Mouse (Mus musculus): ENCODE data around the gene Cyp2j9. TPM values are rescaled to one million over a fixed set of nuclear protein-coding genes. Genes with fewer than 3 reads are reported as not detected.
"Not testable (repeated sequence)": the region's sequence is repeated elsewhere in the genome, so short reads cannot be mapped to it uniquely, and the experiment has no call there.

Gene Cyp2j9
- polyA plus RNA-seq (2012; rRNA removed), result 1.8 and 2.5 TPM in 2 replicates

- WGBS, result 2% methylated on average over 18 of the region's 18 CpGs
- peak; percentile 70 for DNase-seq (ENCODE audit: low read depth, low spot score)
These were observed at the start of gene Cyp2j9 for GRCm38 (mm10) chr4:96590911-96591790. Gene Cyp2j9, minus strand, starts transcription at chr4:96591578.

DNA sequence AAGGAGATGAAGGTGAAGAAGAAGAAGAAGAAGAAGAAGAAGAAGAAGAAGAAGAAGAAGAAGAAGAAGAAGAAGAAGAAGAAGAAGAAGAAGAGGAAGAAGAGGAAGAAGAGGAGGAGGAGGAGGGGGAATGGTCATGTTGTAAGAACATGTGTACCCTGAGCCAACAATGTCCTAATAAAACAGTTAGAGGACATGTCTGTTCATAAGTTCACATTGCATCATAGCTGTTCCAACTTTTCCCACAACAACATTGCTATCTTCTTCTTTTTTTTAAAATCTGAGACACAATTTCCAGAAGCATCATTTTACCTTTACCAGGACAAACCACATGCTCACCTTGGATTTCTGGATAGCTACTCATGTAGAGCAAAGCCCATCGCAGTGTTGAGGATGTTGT is 44.1 kb upstream of the Cyp2j9 start:
- no peak for DNase-seq (ENCODE audit: low read depth, low spot score)
- WGBS, result 82% methylated on average over 1 of the region's 1 CpGs

DNA sequence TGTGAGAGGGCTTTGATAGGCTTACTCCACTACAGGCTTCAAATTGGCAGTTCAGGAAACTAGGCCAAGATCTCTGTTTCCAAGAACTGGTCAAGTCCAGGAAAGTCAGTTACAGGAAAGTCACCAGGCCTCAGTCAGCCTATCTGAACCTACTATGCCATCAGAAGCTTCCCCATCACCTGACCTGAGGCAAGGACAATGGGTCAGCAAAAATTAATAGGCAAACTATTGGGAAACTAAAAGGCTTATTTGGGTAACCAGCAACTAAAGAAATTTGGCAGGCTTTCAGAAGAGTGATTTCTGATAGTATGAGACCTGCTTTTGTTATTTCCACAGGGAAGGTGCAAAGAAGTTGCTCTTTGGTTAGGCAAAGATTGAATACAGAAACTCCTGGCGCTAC is 31.1 kb upstream of the Cyp2j9 start:
- no peak for DNase-seq (ENCODE audit: low read depth, low spot score)

GRCm38 (mm10) chr4:96591791-96592150 is 393 bp upstream of the Cyp2j9 start:
- WGBS, result 16% methylated on average over 4 of the region's 4 CpGs
- DNase-seq (ENCODE audit: low read depth, low spot score), result no peak

More for the DNA sequence above, 31.1 kb upstream of the Cyp2j9 start:
- 86% methylated on average over 1 of the region's 1 CpGs for whole genome bisulfite sequencing

DNA sequence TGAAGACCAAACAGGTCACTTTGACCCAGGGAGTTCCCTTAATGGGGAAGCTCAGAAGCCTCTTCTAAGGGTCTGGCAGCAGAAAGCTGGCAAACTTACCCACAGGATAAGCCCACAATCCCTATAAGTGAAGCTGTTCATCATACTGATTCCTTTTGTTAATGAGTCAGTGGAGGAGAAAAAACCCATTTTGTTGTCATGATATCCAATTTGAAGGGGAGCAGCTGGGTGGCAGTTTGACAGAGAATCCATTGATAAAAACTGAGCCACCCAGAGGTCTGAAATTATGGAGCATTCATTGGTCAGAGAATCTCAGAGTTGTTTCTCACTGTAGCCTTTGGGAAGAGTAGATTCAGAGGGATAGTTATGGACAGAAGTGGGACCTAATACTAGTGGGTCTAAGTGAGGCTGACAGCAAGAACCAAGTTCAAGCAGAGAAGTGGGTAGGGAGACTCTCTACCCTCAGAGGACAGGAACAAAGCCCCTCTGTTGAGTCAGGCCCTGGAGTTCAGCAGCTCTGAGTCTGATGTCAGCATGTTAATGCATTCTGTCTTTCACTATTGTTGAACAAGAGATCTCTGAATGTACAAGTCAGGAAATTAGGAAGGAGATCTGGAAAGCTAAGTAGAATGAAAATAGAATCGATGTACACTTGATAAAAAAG is 9.8 kb downstream of the Cyp2j9 start:
- 90% methylated on average over 1 of the region's 1 CpGs for WGBS
- no peak for DNase-seq (ENCODE audit: low read depth, low spot score)

GRCm38 (mm10) chr4:96580351-96580750 is 11.0 kb downstream of the Cyp2j9 start:
- not testable (repeated sequence) for DNase-seq (ENCODE audit: low read depth, low spot score)
- WGBS, result 48% methylated on average over 6 of the region's 6 CpGs

DNA sequence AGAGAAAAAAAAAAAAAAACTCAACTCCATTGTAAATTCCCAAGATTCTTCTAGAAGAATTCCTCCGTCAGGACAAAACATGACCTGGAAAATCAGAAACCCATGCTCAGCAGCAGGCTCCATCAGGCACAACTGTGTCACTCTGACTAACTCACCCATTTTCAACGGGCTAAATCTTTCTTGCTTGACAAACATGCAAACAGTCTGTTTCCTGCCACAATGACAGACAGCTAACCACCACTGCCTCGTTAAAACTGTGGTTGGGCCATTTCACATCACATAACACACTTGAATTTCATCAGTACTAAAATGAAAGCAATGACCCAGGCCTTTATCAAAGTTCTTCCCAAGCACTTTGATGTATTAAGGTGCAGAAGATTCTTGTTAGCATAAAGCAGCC is 21.9 kb downstream of the Cyp2j9 start:
- 43% methylated on average over 3 of the region's 3 CpGs for WGBS
- DNase-seq (ENCODE audit: low read depth, low spot score), result no peak

DNA sequence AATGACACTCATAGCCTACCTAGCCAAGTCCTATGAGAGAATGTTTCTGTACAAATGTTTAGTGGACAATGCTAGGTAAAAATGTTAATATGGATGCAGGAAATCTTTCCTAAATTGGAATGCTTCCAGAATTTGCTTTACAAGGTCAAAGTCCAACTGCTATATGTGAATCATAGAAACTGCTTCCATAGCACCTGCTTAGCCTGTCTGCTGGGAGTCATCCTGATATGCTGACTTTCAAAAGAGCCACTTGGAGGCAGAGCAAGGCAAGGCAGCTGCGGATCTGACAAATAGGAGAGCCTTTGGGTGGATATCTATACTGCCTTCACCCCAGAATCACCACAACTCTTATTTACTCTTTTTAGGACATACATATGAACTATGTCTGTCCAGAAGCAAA is 23.4 kb downstream of the Cyp2j9 start:
- WGBS, result 26% methylated on average over 1 of the region's 1 CpGs
- peak; percentile 78 for DNase-seq (ENCODE audit: low read depth, low spot score)

DNA sequence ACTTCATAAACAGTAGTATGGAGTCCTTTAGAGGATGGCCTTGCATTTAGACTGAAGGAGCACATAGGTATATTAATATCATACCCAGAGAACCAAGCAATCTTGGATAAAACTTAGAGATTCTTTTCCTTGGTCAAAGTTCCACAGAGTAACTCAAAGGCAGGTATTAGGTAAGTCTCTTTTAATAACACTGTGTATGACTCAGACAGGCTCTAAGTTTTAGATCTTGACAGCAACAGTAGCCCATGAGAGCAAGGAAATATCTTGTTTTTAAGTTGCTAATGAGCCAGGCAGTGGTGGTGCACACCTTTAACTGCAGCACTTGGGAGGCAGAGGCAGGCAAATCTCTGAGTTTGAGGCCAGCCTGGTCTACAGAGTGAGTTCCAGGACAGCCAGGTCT is 25.6 kb downstream of the Cyp2j9 start:
- DNase-seq (ENCODE audit: low read depth, low spot score), result no peak

GRCm38 (mm10) chr4:96560464-96560863 is 30.9 kb downstream of the Cyp2j9 start:
- 28% methylated on average over 1 of the region's 1 CpGs for WGBS
- DNase-seq (ENCODE audit: low read depth, low spot score), result no peak

DNA sequence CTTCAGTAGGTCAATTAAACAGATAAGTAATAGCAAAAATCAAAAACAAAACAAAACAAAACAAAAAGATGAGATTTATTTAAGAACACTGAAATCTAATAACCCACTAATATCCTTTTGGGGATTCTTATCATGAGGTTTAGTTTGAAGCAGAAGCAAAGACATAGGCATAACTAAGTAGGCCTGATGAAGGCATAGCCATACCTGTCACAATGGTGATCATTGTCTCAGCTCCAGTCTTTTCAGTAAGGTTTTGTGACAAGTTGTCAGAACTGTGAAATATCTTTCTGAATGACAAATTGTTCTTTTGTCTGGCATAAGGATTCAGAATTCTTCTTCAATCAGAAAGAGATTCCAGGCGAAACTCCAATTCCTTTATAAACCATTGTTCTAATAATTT is 31.6 kb downstream of the Cyp2j9 start:
- WGBS, result 82% methylated on average over 1 of the region's 1 CpGs
- DNase-seq (ENCODE audit: low read depth, low spot score), result no peak

DNA sequence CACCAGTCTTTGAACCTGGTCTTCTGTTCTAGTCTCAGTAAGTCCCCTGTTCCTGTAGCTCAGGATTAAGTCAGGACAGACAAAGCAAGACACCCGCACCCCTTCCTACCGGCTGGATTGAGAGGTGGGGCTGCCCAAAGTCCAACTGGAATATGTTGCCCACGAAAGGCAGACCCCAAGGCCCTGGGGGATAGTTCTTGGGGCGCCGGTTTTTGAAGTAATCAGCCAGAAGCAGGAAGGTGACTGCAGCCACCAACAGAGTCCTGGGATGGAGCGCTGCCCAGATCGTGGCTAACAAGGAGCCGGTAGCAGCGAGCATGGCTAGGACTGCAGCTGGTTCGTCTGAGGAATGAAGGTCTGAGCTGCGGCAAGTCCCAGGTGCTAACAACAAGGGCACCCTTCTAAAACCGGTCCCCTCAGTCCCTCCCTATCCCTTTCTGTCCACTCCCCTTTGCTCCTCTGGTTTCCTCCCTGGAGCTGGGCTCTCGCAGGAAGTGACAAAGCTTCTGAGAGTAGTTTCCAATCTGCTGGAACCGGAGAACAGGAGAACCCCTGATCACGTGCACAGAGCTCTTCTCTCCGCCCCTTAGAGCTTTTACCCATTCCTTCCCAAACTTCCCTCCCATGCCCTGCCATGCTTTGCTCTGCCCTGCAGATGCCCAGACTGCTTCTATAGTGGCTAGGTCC is 38.1 kb downstream of the Cyp2j9 start, which contains the start of gene Cyp2j6:
Cyp2j6 (minus strand) TSS at position 529 of the 687 bp plus-strand sequence.
- DNase-seq (ENCODE audit: low read depth, low spot score), result peak; percentile 62
- under 1% methylated on average over 16 of the region's 16 CpGs for WGBS

DNA sequence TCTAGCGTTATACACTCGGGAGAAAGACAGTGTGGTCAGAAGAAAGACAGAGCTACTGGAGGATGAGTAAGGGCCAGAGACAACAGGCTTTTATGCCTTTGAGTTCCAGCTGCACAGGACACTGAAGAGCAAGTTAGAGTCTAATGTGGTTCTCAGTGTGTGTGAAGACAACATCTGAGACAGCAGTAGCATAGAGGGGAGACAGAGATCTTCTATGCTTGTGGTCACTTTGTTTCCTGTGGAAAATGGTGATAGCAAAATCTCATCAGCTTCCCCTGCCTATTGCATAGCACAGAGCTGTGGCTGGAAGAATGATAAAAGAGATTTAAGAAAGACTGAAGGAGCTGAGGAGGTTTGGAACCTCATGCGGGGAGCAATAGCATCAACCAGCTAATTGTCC is 39.8 kb downstream of the Cyp2j9 start:
- DNase-seq (ENCODE audit: low read depth, low spot score), result no peak
- WGBS, result 63% methylated on average over 3 of the region's 3 CpGs

DNA sequence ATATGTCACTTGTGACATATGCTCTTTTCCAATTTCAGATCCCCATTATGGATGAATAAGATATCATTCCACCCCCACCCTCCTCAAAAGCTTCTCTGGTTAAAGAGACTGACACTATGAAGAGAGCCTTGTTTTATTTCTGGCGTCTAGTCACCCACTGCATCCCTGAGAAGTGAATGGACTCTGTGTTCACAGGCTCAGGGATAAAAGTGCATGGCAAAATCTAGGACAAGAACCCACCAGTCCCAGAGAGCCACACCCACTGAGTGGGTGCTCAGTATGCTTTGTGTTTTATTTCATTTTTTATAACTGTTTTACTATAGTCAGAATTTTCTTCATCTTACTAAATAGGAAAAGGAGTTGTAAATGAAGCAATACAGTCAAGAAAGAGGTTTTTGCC is 45.4 kb downstream of the Cyp2j9 start:
- WGBS, result 83% methylated on average over 1 of the region's 1 CpGs
- no peak for DNase-seq (ENCODE audit: low read depth, low spot score)

DNA sequence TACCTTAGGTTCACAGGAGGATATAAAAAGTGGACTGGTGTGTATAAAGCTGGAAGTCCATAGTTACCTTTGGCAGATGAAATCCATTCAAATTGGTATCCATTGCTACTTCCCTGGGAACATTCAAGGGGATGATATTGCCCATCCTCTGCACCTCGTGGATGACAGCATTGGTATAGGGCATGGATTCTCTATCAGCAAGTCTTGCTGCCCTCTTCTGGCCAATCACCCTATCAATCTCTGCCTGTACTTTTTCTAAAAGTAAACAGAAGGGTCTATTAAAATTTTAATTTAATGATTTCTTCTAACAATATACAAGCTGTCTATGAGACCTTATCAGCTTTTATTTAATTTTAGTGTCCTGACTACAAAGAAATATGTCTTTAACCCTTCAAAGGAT is 65.6 kb downstream of the Cyp2j9 start:
- no peak for DNase-seq (ENCODE audit: low read depth, low spot score)
- WGBS, result 23% methylated on average over 1 of the region's 1 CpGs

GRCm38 (mm10) chr4:96522256-96522655 is 69.1 kb downstream of the Cyp2j9 start:
- DNase-seq (ENCODE audit: low read depth, low spot score), result no peak
- 76% methylated on average over 2 of the region's 2 CpGs for WGBS

Other genes starting within 250 kb of the Cyp2j9 start
- not detected in 2 replicates for gene Cyp2j11, start 242.9 kb downstream of the Cyp2j9 start, polyA plus RNA-seq (2012; rRNA removed)
- not detected in 2 replicates for gene Cyp2j8, start 84.2 kb downstream of the Cyp2j9 start, polyA plus RNA-seq (2012; rRNA removed)
- 9.2 and 18.9 TPM in 2 replicates for gene Cyp2j6, start 37.9 kb downstream of the Cyp2j9 start, polyA plus RNA-seq (2012; rRNA removed)
- not detected in 2 replicates for gene Cyp2j5, start 72.6 kb upstream of the Cyp2j9 start, polyA plus RNA-seq (2012; rRNA removed)
- not detected in 2 replicates for gene Gm12695, start 193.6 kb upstream of the Cyp2j9 start, polyA plus RNA-seq (2012; rRNA removed)

Measured in large intestine, adult 2 months (tissue).